Mouse (Mus musculus): ENCODE data around the gene Clstn2.

The Clstn2 gene

GRCm38 (mm10) chr9:97686826-97687425, 346.1 kb downstream of the Clstn2 start:
- peak; percentile 75 for DNase-seq (ENCODE audit: low read depth, low spot score)

DNA sequence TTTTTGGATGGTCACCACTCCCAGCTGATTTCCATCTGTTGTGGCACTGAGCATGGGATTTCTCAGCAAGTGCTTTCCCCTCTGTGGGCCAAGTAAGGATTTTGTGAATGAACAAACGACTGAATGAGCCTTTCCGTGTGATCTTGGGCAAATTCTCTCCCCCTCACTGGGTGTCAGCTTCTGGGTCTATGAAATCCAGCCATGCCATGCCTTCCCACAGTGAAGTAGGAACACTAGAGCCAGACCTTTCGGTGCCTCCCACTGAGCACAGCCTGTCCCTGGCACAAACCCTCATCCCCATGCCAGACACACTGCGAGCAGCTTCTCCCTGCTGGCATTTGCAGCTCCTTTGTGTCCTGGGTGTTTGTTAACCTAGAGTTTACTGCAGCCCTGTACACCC, 347.3 kb downstream of the Clstn2 start:
- peak; percentile 98 for DNase-seq (ENCODE audit: low read depth, low spot score)

DNA sequence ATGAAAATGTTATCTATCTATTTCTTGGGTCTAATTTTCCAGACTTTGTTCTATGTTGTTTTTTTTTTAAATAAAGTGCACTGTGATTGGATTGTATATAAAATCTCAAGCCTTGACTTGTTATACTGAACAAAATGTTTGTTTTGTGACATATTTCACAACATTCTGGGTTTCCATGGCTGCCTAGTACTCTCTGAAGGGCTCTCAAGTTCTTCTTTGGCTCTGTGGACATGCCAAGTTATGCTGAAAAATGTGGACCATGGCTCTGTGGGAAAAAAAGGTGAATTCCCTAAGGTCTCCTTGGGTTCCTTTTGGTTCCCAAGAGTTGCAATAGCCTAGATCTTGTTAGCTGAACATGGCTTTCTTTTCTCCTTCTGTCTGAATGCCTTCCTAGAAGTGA, 353.1 kb downstream of the Clstn2 start:
- DNase-seq (ENCODE audit: low read depth, low spot score) = no peak

- DNase-seq (ENCODE audit: low read depth, low spot score) = peak; percentile 62
These were observed 353.9 kb downstream of the Clstn2 start for GRCm38 (mm10) chr9:97679106-97679505.

GRCm38 (mm10) chr9:97677075-97677474, 355.9 kb downstream of the Clstn2 start:
- DNase-seq (ENCODE audit: low read depth, low spot score) = no peak

DNA sequence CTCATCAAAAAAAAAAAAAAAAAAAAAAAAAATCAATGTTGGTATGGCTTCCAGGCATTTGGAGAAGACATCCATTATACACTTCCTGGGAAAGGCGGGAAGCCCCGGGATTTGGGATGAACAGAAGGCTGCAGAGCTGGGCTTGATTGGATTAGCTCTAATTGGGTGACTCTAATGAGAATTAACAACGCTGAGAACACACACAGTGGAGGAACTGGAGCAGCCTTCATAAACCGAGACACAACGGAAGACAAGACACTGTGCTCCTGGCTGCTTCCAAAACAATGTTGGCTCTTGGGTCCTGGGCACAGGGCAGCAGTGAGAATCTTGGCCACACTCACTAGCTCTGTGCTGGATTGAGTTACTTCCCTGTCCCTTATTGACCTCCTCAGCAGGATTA, 360.3 kb downstream of the Clstn2 start:
- peak; percentile 16 for DNase-seq (ENCODE audit: low read depth, low spot score)

GRCm38 (mm10) chr9:97672224-97672623, 360.8 kb downstream of the Clstn2 start:
- no peak for DNase-seq (ENCODE audit: low read depth, low spot score)

- no peak for DNase-seq (ENCODE audit: low read depth, low spot score)
These were observed 362.3 kb downstream of the Clstn2 start for GRCm38 (mm10) chr9:97670666-97671065.

DNA sequence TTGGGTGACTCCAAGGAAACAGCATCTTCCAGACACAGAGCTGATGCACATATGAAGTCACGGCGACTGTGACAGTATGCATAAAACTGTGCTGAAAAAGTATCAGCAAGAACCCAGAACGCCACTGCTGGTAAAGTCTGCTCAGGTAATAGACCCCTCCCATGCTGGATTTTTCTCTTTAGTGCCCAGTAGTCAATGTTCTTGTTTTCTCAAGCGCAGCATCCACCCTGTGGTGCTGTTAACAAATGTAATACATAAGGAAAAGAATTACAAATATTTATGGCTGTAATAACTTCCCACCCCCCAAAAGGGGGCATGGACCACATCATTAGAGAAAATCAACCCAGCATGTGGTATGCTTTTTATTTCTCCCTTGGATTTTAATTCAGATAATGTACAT, 372.0 kb downstream of the Clstn2 start:
- no peak for DNase-seq (ENCODE audit: low read depth, low spot score)

GRCm38 (mm10) chr9:97658736-97659135, 374.2 kb downstream of the Clstn2 start:
- no peak for DNase-seq (ENCODE audit: low read depth, low spot score)

GRCm38 (mm10) chr9:97648409-97648808, 384.6 kb downstream of the Clstn2 start:
- DNase-seq (ENCODE audit: low read depth, low spot score) = no peak

DNA sequence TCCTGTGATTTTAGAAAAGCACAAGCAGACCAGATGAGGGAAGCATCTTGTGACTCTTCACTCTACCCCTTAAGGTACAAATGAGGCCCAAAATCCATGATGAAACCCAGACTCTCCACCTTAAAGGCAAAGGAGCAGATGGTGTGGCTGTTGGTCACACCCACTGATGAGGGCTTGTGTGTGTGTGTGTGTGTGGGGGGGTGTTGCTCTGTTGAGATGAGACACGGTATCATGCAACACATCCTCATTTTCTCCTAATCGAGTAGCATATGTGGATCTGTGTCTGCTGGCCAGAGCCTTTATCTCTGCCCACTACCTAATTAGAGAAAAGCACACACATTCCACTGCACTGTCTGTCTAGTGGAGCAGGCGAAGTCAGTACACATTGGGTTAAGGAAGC, 387.2 kb downstream of the Clstn2 start:
- DNase-seq (ENCODE audit: low read depth, low spot score) = peak; percentile 59

- peak; percentile 45 for DNase-seq (ENCODE audit: low read depth, low spot score)
These were observed 390.6 kb downstream of the Clstn2 start for GRCm38 (mm10) chr9:97642396-97642795.

DNA sequence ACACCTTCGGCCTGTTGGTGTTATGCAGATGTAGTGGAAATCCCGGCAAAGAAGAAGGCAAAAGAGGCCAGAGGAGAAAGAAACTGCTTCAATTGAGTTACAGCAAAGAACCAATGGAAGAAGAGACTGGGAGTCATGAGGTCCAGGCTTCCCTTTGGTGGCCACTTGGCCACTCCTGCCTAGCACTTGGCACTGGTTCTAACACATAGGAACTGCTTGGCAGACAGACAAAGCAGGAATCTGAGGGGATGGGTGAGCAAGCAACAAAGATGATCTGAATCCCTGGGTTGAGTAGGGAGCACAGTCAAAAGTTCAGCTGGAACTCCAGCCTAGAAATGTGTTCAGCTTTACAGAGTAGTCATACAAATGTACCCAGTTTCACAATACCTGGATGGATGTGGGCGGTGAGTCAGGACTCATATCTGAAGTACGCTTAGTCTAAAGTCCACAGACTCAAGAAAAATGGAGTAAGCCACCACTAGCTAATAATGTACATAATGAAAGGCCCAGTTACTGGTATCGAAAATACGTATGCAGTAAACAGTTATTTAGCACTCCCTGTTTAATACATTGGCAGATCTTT, 392.9 kb downstream of the Clstn2 start:
- DNase-seq (ENCODE audit: low read depth, low spot score) = peak; percentile 48

DNA sequence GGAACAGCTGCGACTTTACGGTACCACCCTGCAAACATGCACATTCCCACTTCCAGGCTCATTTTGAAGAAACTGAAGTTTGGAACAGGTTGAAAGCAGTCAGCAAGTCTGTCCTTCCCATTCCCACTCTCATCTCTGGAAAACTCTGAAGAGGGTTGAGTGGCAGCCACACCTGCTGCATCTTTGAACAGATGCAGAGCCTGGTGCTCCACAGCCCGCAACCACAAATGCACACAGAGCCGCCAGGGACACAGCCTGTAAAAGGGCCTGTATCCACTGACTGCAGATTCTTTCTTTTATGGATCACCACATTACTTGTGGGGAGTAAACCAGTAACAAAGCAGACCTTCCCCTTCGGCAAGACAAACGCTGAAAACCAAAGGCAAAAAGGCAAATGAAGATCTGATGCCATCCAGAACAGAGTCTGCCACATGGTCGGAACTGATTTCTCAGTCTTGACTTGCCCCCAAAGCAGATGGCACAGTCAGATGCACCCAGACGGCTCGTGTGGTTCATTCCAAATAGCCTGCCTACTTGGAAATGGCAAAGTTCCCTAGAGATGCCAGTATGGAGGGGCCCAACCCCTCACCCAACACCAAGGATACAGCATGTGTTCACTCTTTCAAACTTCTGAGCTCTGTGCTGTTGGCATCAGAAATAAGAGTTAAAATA, 394.2 kb downstream of the Clstn2 start:
- DNase-seq (ENCODE audit: low read depth, low spot score) = peak; percentile 80

DNA sequence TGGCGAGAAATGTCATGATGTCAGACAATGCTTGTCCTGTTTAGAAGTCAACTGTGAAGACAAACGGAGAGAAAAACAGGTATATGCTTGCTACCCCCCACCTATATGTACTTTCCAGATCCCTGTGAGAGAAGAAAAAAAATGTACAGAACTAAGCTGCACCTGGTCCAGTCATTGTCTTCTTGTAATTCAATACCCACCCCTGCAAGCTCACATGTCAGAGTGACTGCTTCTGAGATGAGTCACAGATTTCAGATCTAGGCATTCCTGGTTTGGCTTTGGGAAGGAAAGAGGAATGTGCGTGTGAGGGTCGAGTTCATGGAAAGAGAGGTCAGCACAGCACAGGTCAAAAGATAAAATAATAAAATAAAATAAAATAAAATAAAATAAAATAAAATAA, 397.6 kb downstream of the Clstn2 start:
- DNase-seq (ENCODE audit: low read depth, low spot score) = no peak

DNA sequence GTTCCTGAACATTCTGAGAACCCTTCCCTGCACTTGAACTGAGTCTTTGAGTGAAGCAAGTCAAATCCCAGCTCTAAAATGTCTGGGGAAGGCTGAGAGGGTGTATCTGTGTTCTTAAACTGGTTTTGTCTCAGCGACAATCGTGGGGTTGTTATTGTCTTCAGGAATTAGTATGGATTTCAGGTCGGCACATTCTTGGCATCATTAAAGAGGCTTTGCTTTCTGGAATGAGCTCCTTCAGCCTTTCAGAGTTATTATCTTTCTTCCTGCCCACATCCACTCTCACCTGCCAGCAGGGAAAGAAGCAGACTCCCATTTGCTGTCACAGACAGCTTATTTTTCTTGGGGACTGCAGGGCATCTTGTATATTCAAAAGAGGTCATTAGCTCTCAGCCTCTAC, 398.1 kb downstream of the Clstn2 start:
- DNase-seq (ENCODE audit: low read depth, low spot score) = no peak

DNA sequence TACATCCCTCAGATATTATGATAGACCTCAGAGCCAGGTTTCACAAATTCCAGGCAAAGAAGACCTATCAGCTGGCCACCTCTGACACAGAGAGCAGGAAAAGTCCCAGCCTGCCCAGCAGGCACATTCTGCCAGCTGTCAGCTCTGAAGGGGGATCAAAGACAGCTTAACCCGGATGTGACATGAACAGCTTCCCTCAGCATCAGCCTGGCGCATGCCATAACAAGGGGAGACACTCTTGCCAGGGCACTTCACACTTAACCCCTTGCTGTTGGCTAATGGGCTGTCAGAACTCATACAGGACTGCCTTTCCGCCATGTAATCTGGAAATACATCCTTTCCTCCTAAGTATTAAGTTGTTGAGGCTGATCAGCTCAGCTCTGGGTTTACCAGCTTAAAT, 403.8 kb downstream of the Clstn2 start:
- no peak for DNase-seq (ENCODE audit: low read depth, low spot score)

DNA sequence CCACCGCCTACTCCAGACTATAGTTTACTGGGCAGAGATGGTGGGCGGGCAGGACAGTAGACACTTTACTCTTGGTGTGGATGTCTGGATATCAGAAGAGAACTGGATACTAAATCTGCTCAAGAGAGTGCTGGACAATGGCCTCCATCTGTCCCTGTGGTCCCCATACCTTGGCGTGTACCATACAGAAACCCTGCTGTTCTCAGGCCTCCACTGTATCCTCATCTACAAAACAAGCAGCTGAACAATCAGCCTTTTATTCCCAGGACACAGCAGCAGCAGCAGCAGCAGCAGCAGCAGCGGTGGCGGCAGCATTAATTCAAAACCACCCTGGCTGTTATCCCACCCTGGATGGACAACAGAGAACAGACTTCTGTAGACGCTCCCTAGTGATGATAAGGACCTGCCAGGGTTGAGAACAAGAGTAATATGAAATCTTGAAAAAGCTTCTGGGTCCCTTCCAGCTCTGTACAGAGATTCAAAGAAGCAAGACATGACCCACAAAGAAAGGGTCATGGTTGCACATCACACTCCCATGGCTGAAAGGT, 404.5 kb downstream of the Clstn2 start:
- DNase-seq (ENCODE audit: low read depth, low spot score) = no peak

GRCm38 (mm10) chr9:97627916-97628315, 405.1 kb downstream of the Clstn2 start:
- no peak for DNase-seq (ENCODE audit: low read depth, low spot score)

- DNase-seq (ENCODE audit: low read depth, low spot score) = peak; percentile 67
These were observed 422.4 kb downstream of the Clstn2 start for GRCm38 (mm10) chr9:97610566-97610965.

DNA sequence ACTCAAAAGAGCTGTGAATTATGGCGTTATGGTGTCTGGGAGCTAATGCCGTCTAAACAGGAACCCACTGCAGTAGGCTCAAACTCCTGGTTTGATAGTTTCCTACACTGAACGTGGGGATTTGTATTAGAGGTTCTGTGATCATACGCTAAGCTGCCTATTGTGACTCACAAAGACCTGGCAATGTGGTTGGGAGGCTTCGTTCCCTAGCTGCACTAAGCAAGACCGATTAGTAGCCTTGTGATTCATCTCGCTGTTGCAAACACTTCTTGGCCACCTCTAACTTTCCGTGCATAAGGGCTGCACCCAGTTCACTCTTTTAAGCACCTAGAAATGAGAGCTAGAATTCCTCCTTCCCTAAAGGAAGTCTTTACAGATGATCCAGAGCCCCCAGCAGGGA, 429.3 kb downstream of the Clstn2 start:
- peak; percentile 72 for DNase-seq (ENCODE audit: low read depth, low spot score)

DNA sequence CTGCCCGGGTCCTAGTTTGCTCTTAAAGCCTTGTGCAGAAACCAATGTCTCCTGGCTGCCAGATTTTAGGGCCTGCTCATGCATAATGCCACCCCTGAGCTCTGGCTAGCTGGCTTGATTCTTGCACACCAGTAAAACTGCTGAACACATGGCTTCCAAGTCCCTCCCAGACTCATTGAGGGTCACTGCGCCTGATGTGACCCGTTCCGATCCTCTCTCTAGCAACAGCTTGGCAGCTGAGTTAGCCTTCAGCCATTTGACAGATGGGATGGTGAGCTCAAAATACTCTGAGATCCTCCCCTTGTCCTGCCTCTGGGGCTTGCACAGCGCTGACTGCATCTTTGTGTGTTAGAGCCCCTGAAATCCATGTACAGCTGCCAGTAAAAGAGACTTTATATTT, 430.5 kb downstream of the Clstn2 start:
- DNase-seq (ENCODE audit: low read depth, low spot score) = peak; percentile 28

Measured in brain, adult 2 months (tissue).